Mouse (Mus musculus): ENCODE results near the gene Larp4.

DNA sequence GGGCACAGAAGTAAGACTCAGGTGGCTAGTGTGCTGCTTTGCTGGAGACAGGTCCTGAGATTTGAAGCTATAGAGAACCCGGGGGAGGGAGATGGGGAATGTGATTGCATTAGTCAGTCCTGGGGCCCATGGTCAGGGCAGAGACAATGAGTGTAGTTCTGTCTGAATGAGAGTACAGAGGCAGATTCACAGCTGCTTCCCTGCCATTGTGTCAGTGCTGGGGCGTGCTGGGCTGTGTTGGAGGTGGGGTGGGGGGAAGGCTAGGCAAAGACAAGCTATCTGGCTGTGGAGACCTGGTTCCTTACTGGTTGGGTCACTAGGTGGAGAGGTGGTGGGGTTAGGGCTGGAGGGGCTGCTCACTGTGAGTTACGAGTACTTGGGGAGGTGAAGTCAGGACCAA lies 82.9 kb downstream of the Larp4 start:
- no peak for TF ChIP-seq TAL1 (IDR thresholded peaks at IDR 0.05; ENCODE audit: low read length)
- no peak for TF ChIP-seq GATA1 (IDR thresholded peaks at IDR 0.05; ENCODE audit: low read length)

All from erythroblast, embryonic 14.5 days (primary cell).